Mouse (Mus musculus) left cerebral cortex, adult 18-20 months (tissue): ENCODE results near the gene Gng3. TPM values are rescaled to one million over a fixed set of nuclear protein-coding genes. Genes with fewer than 3 reads are reported as not detected.
A peak's percentile ranks its signal among the peaks of the same experiment; 100 is the strongest.

Source experiments
- DNase-seq, 2 experiments: peaks; one replicate each; pipeline ENCODE4 v3.0.0; 2021 to 2022; ENCODE audit warnings: low spot score in 2 of 2, mixed read lengths in 1 of 2
- microRNA-seq, 2 experiments: library from miRNA; unstranded; fragments of <30 nt; microRNA quantifications; one replicate each; pipeline ENCODE4 v1.2.0; 2021
- total RNA-seq, 2 experiments: library from RNA; stranded (reverse); gene quantifications; 2 replicates each; pipeline ENCODE4 v1.2.3; 2021

The Gng3 gene
- total RNA-seq, 2 experiments from 2014 or later: 181 to 184 TPM

DNA sequence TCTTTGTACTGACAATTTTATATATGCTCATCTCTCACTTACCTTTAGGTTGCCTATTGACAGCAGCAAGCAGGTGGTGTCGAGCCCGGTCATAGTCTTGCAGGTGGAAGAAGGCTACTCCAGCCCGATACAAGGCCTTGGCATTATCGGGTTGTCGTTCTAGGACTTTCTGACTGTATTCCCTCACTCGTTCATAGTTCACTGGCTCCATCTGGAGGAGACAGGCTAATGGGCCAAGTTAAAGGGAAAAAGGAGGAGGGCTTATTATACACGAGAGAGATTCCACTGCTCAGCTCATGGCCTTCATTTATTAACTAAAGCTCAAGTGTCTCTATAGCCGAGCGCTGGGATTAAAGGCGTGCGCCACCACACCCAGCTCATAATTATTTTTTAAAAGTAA is 23.2 kb downstream of the Gng3 start:
- DNase-seq: no peak

DNA sequence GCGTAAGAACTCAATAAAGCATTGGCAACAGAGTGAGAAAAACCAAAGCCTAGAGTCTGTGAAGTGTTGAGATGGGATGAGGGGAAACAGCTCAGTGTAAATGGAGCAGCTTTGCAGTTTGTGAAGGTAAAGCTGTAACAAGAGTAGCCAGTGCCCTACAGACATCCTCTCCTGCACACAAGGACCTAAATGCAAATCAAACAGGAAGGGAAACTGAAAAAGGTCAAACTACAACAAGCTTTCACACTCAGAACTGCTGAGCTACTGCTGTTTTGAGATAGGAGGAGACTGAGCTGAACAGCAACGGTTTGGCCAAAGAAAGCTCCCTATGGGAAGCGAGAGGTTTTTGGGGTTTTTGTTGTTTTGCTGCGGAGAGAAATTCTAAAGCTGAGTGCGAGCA is 32.2 kb downstream of the Gng3 start:
- DNase-seq: no peak

DNA sequence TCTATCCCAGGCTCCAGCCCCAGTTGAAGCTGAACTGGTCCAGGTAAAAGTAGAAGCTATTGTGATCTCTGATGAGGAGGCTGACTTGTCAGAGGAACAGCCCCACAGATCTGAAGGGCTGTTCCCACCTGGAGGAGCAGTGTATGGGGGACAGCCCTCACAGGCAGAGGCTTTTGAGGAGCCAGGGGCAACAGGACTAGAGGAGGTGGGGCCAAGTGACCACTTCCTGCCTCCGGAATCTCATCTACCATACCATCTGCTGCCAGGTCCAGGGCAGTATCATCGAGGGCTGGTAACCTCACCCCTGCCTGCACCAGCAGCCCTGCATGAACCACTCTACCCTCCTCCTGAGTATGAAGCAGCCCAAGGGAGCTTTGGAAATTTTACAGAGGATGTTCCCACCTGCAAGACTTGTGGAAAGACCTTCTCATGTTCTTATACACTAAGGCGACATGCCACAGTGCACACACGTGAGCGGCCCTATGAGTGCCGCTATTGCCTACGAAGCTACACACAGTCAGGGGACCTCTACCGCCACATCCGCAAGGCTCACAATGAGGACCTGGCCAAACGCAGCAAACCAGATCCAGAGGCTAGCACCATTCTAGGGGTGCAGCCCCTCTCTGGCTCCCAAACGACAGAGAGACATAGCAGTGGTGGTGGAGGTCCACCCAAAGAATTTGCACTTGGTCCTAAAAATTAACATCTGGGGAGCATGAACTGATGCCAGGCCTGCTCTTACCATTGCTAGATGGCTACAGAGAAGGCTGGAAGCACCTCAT is 34.9 kb downstream of the Gng3 start:
- DNase-seq: no peak

DNA sequence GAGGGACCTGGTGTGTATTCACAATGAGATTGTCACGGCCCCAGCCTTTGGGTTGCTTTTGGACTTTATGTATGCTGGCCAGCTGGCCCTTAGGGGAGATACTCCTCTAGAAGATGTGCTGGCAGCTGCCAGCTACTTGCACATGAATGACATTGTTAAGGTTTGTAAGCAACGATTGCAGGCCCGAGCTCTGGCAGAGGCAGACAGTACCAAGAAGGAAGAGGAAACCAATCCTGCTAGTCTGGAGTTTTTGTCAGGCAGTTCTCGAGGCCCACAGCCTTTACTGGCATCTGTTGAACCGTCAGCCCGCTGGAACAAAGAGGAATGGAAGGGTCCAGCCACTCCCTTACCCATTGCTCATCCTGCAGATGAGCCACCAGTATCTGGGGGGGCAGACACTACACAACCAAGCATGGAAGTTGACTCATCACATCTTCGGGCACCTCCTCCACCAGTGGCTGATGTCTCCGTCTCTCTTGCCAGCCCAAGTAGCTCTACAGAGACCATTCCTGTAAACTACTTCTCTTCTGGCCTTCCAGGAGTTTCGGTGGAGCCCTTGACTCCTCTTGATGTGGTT is 35.7 kb downstream of the Gng3 start:
- DNase-seq: no peak

DNA sequence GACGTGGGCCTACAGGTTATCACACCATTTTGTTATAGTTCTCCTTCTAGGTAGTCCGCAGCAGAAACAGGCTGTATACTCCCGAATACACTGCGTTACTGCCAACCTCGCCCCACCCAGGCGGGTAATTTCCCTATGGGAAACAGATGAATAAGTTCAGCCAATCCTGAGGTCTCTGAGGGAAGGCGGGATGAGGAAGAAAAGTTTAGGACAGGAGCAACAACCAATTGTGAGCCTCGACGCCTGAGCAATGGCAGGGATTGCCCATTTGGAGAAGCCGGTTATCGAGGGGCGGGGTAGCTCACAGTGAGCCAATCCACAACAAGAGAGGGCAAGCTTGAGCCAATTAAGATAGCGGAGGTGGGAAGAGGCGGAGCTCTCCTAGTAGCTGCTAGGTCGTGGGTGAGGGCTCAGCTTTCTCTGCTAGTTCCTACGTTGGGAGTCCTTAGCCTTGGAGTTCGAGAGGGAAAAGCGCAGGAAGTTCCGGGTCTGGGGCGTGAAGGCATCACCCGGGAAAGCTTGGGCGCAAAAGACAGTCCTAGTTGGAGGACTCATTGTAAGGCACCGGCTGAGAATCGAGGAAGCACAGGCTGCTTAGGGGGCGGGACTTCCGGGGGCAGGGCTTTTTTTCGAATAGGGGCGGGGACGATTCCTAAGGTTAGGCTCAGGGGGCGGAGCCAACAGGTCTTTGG is 36.7 kb downstream of the Gng3 start, which contains the start of gene Zbtb3:
TSS of gene Zbtb3 (plus strand) at position 426 of the 692 bp plus-strand sequence.
- DNase-seq: peak; percentile 89 to 95

DNA sequence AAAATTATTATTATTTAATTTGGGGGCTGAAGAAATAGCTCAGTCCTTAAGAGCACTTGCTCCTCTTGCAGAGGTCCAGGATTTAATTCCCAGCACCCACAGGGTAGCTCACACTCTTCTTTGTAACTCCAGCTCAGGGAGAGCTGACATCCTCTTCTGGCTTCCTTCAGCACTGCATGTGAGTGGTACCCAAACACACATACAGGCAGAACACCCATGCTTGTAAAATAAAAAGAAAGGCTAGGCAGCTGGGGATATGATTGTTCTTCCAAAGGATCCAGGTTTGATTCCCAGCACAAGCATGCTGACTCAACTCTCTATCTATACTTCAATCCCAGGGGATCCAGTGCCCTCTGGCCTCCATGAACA is 40.1 kb downstream of the Gng3 start:
- DNase-seq: no peak

DNA sequence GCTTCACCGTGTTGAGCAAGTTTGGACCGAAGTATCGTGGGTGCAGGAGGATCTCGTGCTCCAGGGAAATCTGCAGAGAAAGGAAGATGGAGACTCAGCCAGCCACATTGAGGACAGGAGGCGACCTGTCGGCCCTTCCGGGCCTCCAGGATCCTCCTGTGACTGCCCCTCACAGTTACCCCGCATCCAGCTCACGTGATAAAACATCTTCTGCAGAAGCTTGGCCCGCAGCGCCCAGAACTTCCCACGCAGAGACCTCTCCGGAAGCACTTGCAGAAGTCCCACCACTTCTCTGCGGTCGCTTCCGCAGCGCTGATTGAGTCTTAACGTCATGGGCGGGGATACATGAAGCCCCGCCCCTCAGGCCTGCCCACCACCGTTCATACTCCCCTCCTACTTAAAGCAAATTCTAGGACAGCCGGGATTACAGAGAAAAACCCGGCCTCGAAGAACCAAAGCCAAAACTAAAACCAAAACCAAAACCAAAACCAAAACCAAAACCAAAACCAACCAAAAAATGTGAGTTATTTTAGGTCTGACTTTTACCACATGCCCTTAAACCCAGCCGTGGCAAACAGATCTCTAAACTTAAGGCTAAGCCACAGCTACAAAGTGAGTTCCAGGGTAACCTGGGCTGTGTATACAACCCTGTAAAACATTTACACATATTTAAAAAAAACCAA is 40.6 kb downstream of the Gng3 start, which contains the start of gene Polr2g:
TSS of gene Polr2g (minus strand) at position 314 of the 683 bp plus-strand sequence.
- peak; percentile 84 to 89 for DNase-seq

DNA sequence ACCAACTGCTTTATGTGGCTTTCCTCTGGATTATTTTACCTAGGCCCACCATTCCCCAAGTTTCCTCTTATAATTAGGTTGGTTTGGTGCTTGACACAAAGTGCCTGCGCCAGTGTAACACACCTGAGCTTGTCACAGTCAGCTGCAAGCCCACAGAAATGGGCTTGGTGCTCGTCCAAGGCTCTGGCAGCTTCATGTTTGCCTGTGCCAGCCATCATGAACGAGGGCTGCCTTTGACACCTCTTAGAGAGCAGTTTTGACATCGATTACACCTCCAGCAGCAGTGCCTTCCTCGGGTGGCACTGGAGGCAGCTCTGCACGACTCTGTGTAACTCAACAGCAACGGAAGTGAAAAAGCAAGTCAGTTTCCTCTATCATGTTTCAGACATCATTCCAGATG is 48.8 kb downstream of the Gng3 start:
- DNase-seq: peak in 1 of 2 experiments; percentile 33

DNA sequence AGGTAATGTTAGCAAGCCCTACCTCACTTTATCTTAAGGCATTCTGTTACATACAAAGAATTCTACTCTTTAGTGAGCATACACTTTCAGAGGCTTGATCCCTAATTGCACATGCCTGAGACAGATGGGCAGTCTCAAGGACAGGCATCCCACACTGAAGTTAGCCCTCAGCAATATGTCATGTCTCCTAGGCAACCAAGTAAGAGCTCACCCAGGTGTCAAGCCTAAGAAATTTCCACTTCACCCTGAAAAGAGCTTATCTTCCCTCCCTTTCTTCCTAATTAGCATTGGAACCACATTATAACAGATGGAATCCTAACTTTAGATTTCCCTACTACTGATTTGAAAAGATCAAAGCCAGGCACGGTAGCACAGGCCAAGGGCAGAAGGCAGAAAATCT is 49.8 kb downstream of the Gng3 start:
- no peak for DNase-seq

DNA sequence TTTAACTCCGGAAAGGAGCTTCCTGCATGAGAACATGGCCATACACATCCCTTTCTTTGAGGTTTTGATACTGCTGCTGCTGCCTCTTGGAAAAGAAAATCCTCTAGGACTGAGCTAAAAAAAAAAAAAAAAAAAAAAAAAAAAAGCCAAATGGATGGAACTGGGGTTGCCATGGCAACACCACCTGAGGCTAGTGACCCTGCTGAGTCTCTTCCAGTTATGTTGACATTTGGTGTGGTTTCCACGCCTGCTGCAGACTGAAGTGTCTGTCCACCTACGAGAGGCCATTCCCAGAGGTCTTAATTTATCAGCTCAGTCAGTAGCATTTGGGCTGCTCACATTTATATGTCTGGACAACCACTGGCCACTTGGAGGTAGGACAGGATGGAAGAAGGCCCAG is 50.5 kb downstream of the Gng3 start:
- no peak for DNase-seq

Small RNA genes within 50 kb of the gene (microRNA-seq; reads per million reads assigned to microRNA genes)
- gene Mir5136: 0.25 to 0.42 reads per million in 2 experiments

Other genes with a start within 250 kb of the Gng3 start
- gene Slc22a8, start 247.9 kb downstream of the Gng3 start, total RNA-seq: 10 to 100 TPM; 11.9 to 14.0 TPM
- gene Slc22a6, start 221.2 kb downstream of the Gng3 start, total RNA-seq: 1 to 10 TPM; 9.1 to 9.4 TPM
- gene Chrm1, start 175.4 kb downstream of the Gng3 start, total RNA-seq: 100 to 1,000 TPM; 141 to 144 TPM
- gene Slc3a2, start 115.8 kb downstream of the Gng3 start, total RNA-seq: 100 to 1,000 TPM; 148 to 152 TPM
- gene Wdr74, start 103.4 kb downstream of the Gng3 start, total RNA-seq: 10 to 100 TPM; 46.9 to 50.5 TPM
- gene 1700092M07Rik, start 98.5 kb downstream of the Gng3 start, total RNA-seq: 1 to 10 TPM in 1 of 2 experiments, under 1 TPM in 1; 0.94 to 1.5 TPM
- 10 to 100 TPM; 70.1 to 72.7 TPM for gene Stx5a, start 97.8 kb downstream of the Gng3 start, total RNA-seq
- gene Nxf1, start 82.1 kb downstream of the Gng3 start, total RNA-seq: 10 to 100 TPM; 78.1 to 88.5 TPM
- 10 to 100 TPM; 57.3 to 63.7 TPM for gene Tmem223, start 68.2 kb downstream of the Gng3 start, total RNA-seq
- gene Tmem179b, start 64.7 kb downstream of the Gng3 start, total RNA-seq: 1 to 10 TPM; 7.6 to 7.8 TPM
- gene Taf6l, start 52.8 kb downstream of the Gng3 start, total RNA-seq: 10 to 100 TPM; 13.7 to 15.9 TPM
- gene Polr2g, start 40.6 kb downstream of the Gng3 start, total RNA-seq: 100 to 1,000 TPM; 106 to 107 TPM
- gene Zbtb3, start 36.6 kb downstream of the Gng3 start, total RNA-seq: 1 to 10 TPM; 5.5 to 6.0 TPM
- 10 to 100 TPM; 38.7 to 42.4 TPM for gene Ttc9c, start 19.9 kb downstream of the Gng3 start, total RNA-seq
- gene Hnrnpul2, start 19.2 kb downstream of the Gng3 start, total RNA-seq: 100 to 1,000 TPM; 123 to 127 TPM
- gene AC129217.1, start 9.4 kb downstream of the Gng3 start, total RNA-seq: 1 to 10 TPM in 1 of 2 experiments, not detected in 1; 2.3 TPM
- gene Bscl2, start 1.7 kb downstream of the Gng3 start, total RNA-seq: 100 to 1,000 TPM in 1 of 2 experiments, 10 to 100 TPM in 1; 98.1 to 112 TPM
- 1 to 10 TPM; 1.2 to 1.7 TPM for gene Lrrn4cl, start 11.6 kb upstream of the Gng3 start, total RNA-seq
- gene Ubxn1, start 32.3 kb upstream of the Gng3 start, total RNA-seq: 10 to 100 TPM; 91.4 to 96.7 TPM
- gene Uqcc3, start 41.7 kb upstream of the Gng3 start, total RNA-seq: 10 to 100 TPM; 29.7 to 37.1 TPM
- gene Lbhd1, start 44.5 kb upstream of the Gng3 start, total RNA-seq: 1 to 10 TPM; 8.2 TPM
- gene Gm49403, start 44.7 kb upstream of the Gng3 start, total RNA-seq: not detected
- gene 1810009A15Rik, start 49.7 kb upstream of the Gng3 start, total RNA-seq: 10 to 100 TPM; 20.2 to 23.0 TPM
- 1 to 10 TPM; 2.1 to 3.8 TPM for gene Gm49416, start 49.7 kb upstream of the Gng3 start, total RNA-seq
- 10 to 100 TPM; 23.9 to 24.6 TPM for gene Ints5, start 53.8 kb upstream of the Gng3 start, total RNA-seq
- gene Ganab, start 58.9 kb upstream of the Gng3 start, total RNA-seq: 10 to 100 TPM; 93.2 to 93.8 TPM
- 100 to 1,000 TPM; 188 to 189 TPM for gene B3gat3, start 81.2 kb upstream of the Gng3 start, total RNA-seq
- gene Rom1, start 90.2 kb upstream of the Gng3 start, total RNA-seq: 1 to 10 TPM; 6.4 to 7.6 TPM
- 10 to 100 TPM in 1 of 2 experiments, 1 to 10 TPM in 1; 9.0 to 11.5 TPM for gene Eml3, start 90.4 kb upstream of the Gng3 start, total RNA-seq
- gene Mta2, start 102.7 kb upstream of the Gng3 start, total RNA-seq: 10 to 100 TPM; 49.6 to 49.8 TPM
- 10 to 100 TPM; 22.5 to 23.7 TPM for gene Tut1, start 114.7 kb upstream of the Gng3 start, total RNA-seq
- 100 to 1,000 TPM; 251 to 256 TPM for gene Eef1g, start 127.8 kb upstream of the Gng3 start, total RNA-seq
- 10 to 100 TPM; 18.6 to 23.5 TPM for gene Ahnak, start 150.1 kb upstream of the Gng3 start, total RNA-seq
- gene Scgb1a1, start 248.8 kb upstream of the Gng3 start, total RNA-seq: not detected